Mouse (Mus musculus) naive thymus-derived CD4-positive, alpha-beta T cell, adult 2 months (primary cell): ENCODE measurements around the gene Defa32.
"Not testable (repeated sequence)": the region's sequence is repeated elsewhere in the genome, so short reads cannot be mapped to it uniquely, and the experiment has no call there.

Source experiments
- DNase-seq: peaks from one replicate; pipeline ENCODE4 v3.0.0-alpha.2; 2011; ENCODE audit warnings: low read depth

The Defa32 gene

GRCm38 (mm10) chr8:21528732-21529131, at the start of gene Defa32:
Gene Defa32 (plus strand): TSS chr8:21529032.
- not testable (repeated sequence) for DNase-seq

DNA sequence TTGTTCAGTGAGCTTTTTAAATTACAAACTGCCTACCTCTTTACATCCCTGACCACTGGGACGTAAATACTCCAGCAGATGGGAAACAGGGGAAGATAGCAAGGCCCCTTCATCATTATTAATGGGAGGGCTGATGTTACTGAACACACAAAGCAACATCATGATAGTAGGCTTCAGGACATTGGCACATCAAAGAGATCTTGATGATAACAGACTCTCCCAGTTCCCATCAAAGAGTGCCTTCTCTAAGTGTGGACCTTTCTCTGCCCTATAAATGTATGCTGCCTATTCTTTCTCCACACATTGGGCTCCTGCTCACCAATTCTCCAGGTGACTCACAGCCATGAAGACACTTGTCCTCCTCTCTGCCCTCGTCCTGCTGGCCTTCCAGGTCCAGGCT, 19.9 kb upstream of the Defa32 start, which contains the start of gene Defa20:
Defa20 (plus strand) TSS at position 301 of the 400 bp plus-strand sequence.
- not testable (repeated sequence) for DNase-seq

GRCm38 (mm10) chr8:21565086-21565485, 36.3 kb downstream of the Defa32 start, which contains the start of gene Defa37:
Gene Defa37 (plus strand): TSS chr8:21565386.
- not testable (repeated sequence) for DNase-seq
